Mouse (Mus musculus) bone marrow, adult 2 months (tissue): ENCODE results near the gene Hsd11b2.

Experiments used
- CTCF ChIP-seq: fragments of 200-500 bp; IDR thresholded peaks from 2 replicates; pipeline ENCODE4 v1.5.1; 2011; ENCODE audit warnings: low read length, control low read depth; ENCODE audit not compliant: control insufficient read depth, insufficient read depth
- POLR2A ChIP-seq: fragments of 200-500 bp; IDR thresholded peaks from 2 replicates; pipeline ENCODE4 v1.6.1; 2011; ENCODE audit warnings: low read depth, mild to moderate bottlenecking, control low read depth, low read length, borderline replicate concordance; ENCODE audit not compliant: control insufficient read depth

DNA sequence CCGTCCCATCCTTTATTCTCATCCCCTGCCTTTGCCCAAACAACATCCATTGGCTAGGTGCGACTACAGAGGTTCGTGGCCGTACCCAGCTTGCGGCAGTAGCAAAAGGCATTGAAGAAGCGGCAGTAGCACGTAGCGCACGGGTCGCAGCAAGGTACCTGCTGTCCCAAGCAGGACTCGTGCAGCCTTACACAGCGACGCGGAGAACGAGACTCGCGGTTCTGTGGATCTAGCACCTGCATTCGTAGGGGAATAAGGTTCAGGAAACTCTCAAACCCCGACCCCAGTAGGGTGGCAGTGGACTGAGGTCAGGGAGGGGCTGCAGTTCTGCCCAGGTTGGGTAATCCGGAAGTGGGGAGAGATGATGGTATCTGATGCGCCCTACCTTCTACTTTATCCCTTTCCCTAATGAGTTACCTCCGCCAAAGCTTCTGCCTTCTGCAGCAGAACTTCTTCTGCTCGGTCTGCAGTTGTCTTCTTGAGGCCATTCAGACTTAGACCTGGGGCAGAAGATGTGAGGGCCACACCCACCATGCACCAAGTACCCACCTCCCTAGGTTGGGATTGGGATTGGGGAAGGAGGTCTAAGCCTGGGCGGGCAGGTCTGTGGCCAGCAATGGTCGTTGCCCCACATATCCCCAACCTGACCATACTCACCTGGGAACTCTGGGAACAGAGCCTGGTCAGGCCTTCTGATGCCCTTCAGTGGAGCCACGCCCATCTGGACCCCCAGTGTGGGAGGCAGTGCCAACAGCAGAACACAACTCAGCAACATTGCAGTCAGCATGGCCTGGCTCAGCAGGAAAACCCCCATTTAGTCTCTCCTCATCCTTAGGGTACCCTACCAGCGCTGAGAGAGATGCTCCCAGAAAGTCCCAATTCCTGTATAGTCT, 48.4 kb downstream of the Hsd11b2 start:
- TF ChIP-seq CTCF: no peak
- no peak for TF ChIP-seq POLR2A
